Mouse (Mus musculus) testis, adult 2 months (tissue): ENCODE results near the gene Slc6a20a.

Experiments used
- CTCF ChIP-seq: fragments of 200-500 bp; IDR thresholded peaks from 2 replicates; pipeline ENCODE4 v1.5.1; 2012; ENCODE audit warnings: low read depth, mild to moderate bottlenecking, inconsistent platforms, low read length, moderate library complexity; ENCODE audit not compliant: control insufficient read depth, insufficient read depth, insufficient replicate concordance
- POLR2A ChIP-seq: fragments of 200-500 bp; IDR thresholded peaks from 2 replicates; pipeline ENCODE4 v1.6.1; 2012; ENCODE audit warnings: low read depth, mild to moderate bottlenecking, inconsistent platforms, low read length, moderate library complexity; ENCODE audit not compliant: control insufficient read depth

DNA sequence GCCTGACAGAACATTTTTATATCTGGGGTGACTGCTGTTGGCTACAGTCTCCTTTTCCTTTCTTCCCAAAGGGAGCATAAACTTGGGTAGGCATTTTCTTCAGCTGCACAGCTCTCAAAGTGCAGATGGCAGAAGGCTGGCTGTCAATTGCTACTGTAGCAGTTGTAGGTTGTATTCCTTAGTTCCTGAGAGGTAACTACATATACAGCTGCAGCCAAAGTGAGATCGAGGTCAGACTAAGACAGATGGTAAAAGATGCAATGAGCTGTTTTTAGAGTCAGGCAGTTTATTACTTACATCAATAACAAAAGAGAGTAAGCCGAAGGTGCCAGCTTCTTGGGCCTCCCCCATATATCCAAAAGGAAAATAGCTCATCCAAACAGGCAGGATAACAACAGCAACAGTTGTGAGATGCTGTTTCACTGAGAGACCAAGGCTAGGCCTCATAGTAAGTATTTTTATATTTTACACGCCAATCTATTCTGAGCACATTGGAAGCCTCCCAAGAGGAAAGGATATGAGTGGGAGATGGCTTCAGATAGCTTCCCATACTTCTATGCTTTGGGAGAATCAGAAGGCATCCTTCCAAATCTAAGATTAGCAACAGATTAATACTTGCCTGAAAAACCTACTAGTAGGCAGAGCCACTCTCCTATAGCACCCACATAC is 17.1 kb upstream of the Slc6a20a start:
- TF ChIP-seq CTCF (no peak), POLR2A (no peak)
